Mouse (Mus musculus) intestine, embryonic 16.5 days (tissue): ENCODE measurements around the gene Dhx57. TPM values are rescaled to one million over a fixed set of nuclear protein-coding genes. Genes with fewer than 3 reads are reported as not detected.

ENCODE experiments used
- ATAC-seq: fragments of 200-750 bp; cut with Nextera tagmentation; 2 replicates; pipeline ENCODE4 v1.8.0; 2017; ENCODE audit warnings: moderate TSS enrichment, moderate library complexity
- H3K27ac ChIP-seq: fragments of 300-500 bp; sonication (generic); 2 replicates; pipeline ENCODE4 v1.5.1; 2014; ENCODE audit warnings: mild to moderate bottlenecking, low read length
- H3K27me3 ChIP-seq: fragments of 300-500 bp; sonication (generic); replicated peaks from 2 replicates; pipeline ENCODE4 v1.6.1; 2014; ENCODE audit warnings: low read length, control low read depth, mixed read lengths; ENCODE audit not compliant: control insufficient read depth, insufficient read depth
- H3K36me3 ChIP-seq: fragments of 300-500 bp; sonication (generic); 2 replicates; pipeline ENCODE4 v1.6.1; 2014; ENCODE audit warnings: low read length, control low read depth; ENCODE audit not compliant: control insufficient read depth, insufficient read depth
- H3K4me1 ChIP-seq: fragments of 300-500 bp; sonication (generic); 2 replicates; pipeline ENCODE4 v1.6.1; 2014; ENCODE audit warnings: low read length, control low read depth, mixed read lengths; ENCODE audit not compliant: control insufficient read depth, insufficient read depth
- H3K4me2 ChIP-seq: fragments of 300-500 bp; sonication (generic); 2 replicates; pipeline ENCODE4 v1.6.1; 2014; ENCODE audit warnings: low read depth, low read length, control low read depth
- H3K4me3 ChIP-seq: fragments of 300-500 bp; sonication (generic); 2 replicates; pipeline ENCODE4 v1.5.1; 2014; ENCODE audit warnings: mild to moderate bottlenecking, low read length
- H3K9ac ChIP-seq: fragments of 300-500 bp; sonication (generic); 2 replicates; pipeline ENCODE4 v1.6.1; 2014; ENCODE audit warnings: low read depth, low read length
- H3K9me3 ChIP-seq: fragments of 300-500 bp; sonication (generic); 2 replicates; pipeline ENCODE4 v1.6.1; 2016; ENCODE audit warnings: low read length, control low read depth; ENCODE audit not compliant: control insufficient read depth
- WGBS: fragments of 180-500 bp; shearing (Covaris S2); extraction: QIAGEN DNeasy Blood & Tissue Kit; methylation state at CpG from one replicate; pipeline ENCODE4 v1.1.7; 2014; 5-methylcytosine and 5-hydroxymethylcytosine counted together
- polyA plus RNA-seq: library from polyadenylated mRNA; unstranded; fragments of >200 nt; fragmentation: Nextera tagmentation; extraction: Ambion mirVana; gene quantifications from 2 replicates; pipeline ENCODE4 v1.2.1, GENCODE M21; 2015

The Dhx57 gene
- polyA plus RNA-seq, 1 experiment from 2014 or later = 10.0 TPM

- WGBS = 91% methylated on average over 1 of the region's 1 CpGs
These were observed 17.0 kb upstream of the Dhx57 start, which contains the start of gene Arhgef33 for GRCm38 (mm10) chr17:80307251-80307650. Gene Arhgef33 (plus strand): TSS chr17:80307407.

GRCm38 (mm10) chr17:80298844-80299243 is 8.6 kb upstream of the Dhx57 start:
- Histone ChIP-seq H3K9ac (no peak overlapping the region), H3K27me3 (no peaks in the 10 kb centered on the region), H3K4me3 (no peak overlapping the region), H3K9me3 (no peaks in the 10 kb centered on the region), H3K4me1 (no peaks in the 10 kb centered on the region), H3K27ac (no peak overlapping the region), H3K36me3 (no peaks in the 10 kb centered on the region), H3K4me2 (no peak overlapping the region)
- no peak for ATAC-seq
- 89% methylated on average over 5 of the region's 5 CpGs for WGBS

More at GRCm38 (mm10) chr17:80307251-80307650, 17.0 kb upstream of the Dhx57 start, which contains the start of gene Arhgef33:
- H3K27ac ChIP-seq = no peak within 1 kb of the TSS
- no peaks in the 10 kb centered on the region for H3K36me3 ChIP-seq
- no peak within 1 kb of the TSS for H3K4me3 ChIP-seq
- H3K27me3 ChIP-seq = no peaks in the 10 kb centered on the region
- H3K9me3 ChIP-seq = no peaks in the 10 kb centered on the region
- no peaks in the 10 kb centered on the region for H3K4me1 ChIP-seq
- no peak for ATAC-seq
- H3K4me2 ChIP-seq = no peak within 1 kb of the TSS
- H3K9ac ChIP-seq = no peak within 1 kb of the TSS

GRCm38 (mm10) chr17:80295258-80295657 is 5.0 kb upstream of the Dhx57 start:
- no peaks in the 10 kb centered on the region for H3K4me1 ChIP-seq
- no peak overlapping the region for H3K4me3 ChIP-seq
- H3K9ac ChIP-seq = no peak overlapping the region
- no peaks in the 10 kb centered on the region for H3K9me3 ChIP-seq
- 80% methylated on average over 5 of the region's 5 CpGs for WGBS
- H3K27ac ChIP-seq = no peak overlapping the region
- H3K4me2 ChIP-seq = no peak overlapping the region
- H3K36me3 ChIP-seq = no peaks in the 10 kb centered on the region
- H3K27me3 ChIP-seq = no peaks in the 10 kb centered on the region
- no peak for ATAC-seq

GRCm38 (mm10) chr17:80291148-80291547 is 872 bp upstream of the Dhx57 start:
- Histone ChIP-seq H3K4me3 (no peak overlapping the region), H3K27me3 (no peaks in the 10 kb centered on the region)
- no peak for ATAC-seq

GRCm38 (mm10) chr17:80289280-80290073 is 799 bp downstream of the Dhx57 start:
- Histone ChIP-seq H3K9ac (peak overlapping the region; percentile 91), H3K4me2 (peak overlapping the region; percentile 58), H3K27ac (peak overlapping the region; percentile 89), H3K4me1 (peaks cover 5% of the 10 kb centered on the region), H3K9me3 (no peaks in the 10 kb centered on the region), H3K27me3 (no peaks in the 10 kb centered on the region), H3K36me3 (no peaks in the 10 kb centered on the region), H3K4me3 (peak overlapping the region; percentile 96)
- WGBS = under 1% methylated on average over 29 of the region's 30 CpGs
- no peak; the same call in 1 of the 2 replicates for ATAC-seq

More at GRCm38 (mm10) chr17:80291148-80291547, 872 bp upstream of the Dhx57 start:
- WGBS = 21% methylated on average over 2 of the region's 2 CpGs
- H3K9ac ChIP-seq = no peak overlapping the region
- no peak overlapping the region for H3K27ac ChIP-seq
- no peaks in the 10 kb centered on the region for H3K9me3 ChIP-seq
- H3K4me2 ChIP-seq = no peak overlapping the region
- peaks cover 5% of the 10 kb centered on the region for H3K4me1 ChIP-seq
- no peaks in the 10 kb centered on the region for H3K36me3 ChIP-seq

GRCm38 (mm10) chr17:80288012-80288411 is 2.3 kb downstream of the Dhx57 start:
- WGBS = 66% methylated on average over 6 of the region's 6 CpGs
- ATAC-seq = no peak
- no peaks in the 10 kb centered on the region for H3K36me3 ChIP-seq

GRCm38 (mm10) chr17:80284446-80284845 is 5.8 kb downstream of the Dhx57 start:
- 85% methylated on average over 4 of the region's 4 CpGs for WGBS
- H3K4me3 ChIP-seq = no peak overlapping the region
- no peak for ATAC-seq
- no peak overlapping the region for H3K27ac ChIP-seq
- no peak overlapping the region for H3K9ac ChIP-seq
- no peaks in the 10 kb centered on the region for H3K36me3 ChIP-seq
- no peaks in the 10 kb centered on the region for H3K9me3 ChIP-seq
- H3K27me3 ChIP-seq = no peaks in the 10 kb centered on the region
- peaks cover 5% of the 10 kb centered on the region for H3K4me1 ChIP-seq
- no peak overlapping the region for H3K4me2 ChIP-seq

More at GRCm38 (mm10) chr17:80288012-80288411, 2.3 kb downstream of the Dhx57 start:
- Histone ChIP-seq H3K4me2 (no peak overlapping the region), H3K9ac (no peak overlapping the region), H3K9me3 (no peaks in the 10 kb centered on the region), H3K4me1 (peaks cover 5% of the 10 kb centered on the region), H3K27me3 (no peaks in the 10 kb centered on the region), H3K27ac (no peak overlapping the region), H3K4me3 (no peak overlapping the region)

- peaks cover 11% of the 10 kb centered on the region; the same call in 1 of the 2 replicates for H3K36me3 ChIP-seq
- H3K9ac ChIP-seq = no peak overlapping the region
- no peak overlapping the region for H3K4me3 ChIP-seq
- 90% methylated on average over 8 of the region's 8 CpGs for WGBS
- no peak overlapping the region; the same call in 1 of the 2 replicates for H3K27ac ChIP-seq
- no peaks in the 10 kb centered on the region for H3K9me3 ChIP-seq
- no peaks in the 10 kb centered on the region for H3K4me1 ChIP-seq
- H3K27me3 ChIP-seq = no peaks in the 10 kb centered on the region
- ATAC-seq = peak; percentile 60; the same call in 1 of the 2 replicates
- H3K4me2 ChIP-seq = no peak overlapping the region
These were observed 10.8 kb downstream of the Dhx57 start for GRCm38 (mm10) chr17:80279340-80280070.

GRCm38 (mm10) chr17:80278255-80278654 is 12.0 kb downstream of the Dhx57 start:
- ATAC-seq = no peak
- Histone ChIP-seq H3K4me1 (no peaks in the 10 kb centered on the region), H3K4me2 (no peak overlapping the region), H3K27ac (no peak overlapping the region), H3K4me3 (no peak overlapping the region), H3K36me3 (peaks cover 11% of the 10 kb centered on the region; the same call in 1 of the 2 replicates), H3K27me3 (no peaks in the 10 kb centered on the region), H3K9ac (no peak overlapping the region), H3K9me3 (no peaks in the 10 kb centered on the region)
- 82% methylated on average over 4 of the region's 4 CpGs for WGBS
